Mouse (Mus musculus): ENCODE results near the gene Slc17a7.
"Not testable (repeated sequence)": the region's sequence is repeated elsewhere in the genome, so short reads cannot be mapped to it uniquely, and the experiment has no call there.

The Slc17a7 gene

DNA sequence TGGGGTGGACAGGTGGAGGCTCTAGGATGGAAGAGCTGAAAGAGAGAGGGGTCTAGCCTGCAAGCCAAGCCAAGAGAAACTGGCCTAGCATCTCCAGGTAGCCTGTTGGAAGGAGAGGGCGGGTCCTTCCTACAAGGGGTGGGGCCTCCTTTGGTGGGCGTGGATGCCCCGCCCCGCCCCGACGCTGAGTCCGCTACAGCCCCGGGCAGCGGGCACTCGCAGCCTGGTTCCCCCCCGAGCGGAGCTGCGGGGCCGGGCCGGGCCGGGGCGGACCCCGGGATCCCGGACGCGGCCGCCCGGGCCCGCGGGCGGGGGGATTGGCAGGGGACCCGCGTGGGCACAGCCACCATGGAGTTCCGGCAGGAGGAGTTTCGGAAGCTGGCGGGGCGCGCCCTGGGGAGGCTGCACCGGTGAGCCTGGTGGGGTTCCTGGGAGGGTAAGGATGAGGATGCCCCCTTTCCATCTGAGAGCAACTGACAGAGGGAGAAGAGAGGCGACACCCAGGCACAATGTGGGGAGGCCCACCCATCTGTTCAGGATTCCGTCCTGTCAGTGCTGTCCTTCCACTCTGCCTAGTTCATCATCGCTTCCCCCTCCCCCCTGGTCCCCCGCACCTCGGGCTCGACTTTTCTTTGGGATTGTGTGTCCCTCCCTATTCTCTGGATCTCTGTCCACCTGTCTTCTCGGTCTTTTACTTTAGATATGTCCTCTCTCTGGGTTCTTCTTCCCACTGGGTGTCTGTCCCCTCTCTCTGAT, at the start of gene Slc17a7:
Slc17a7 (plus strand) TSS at position 215 of the 756 bp plus-strand sequence.
- no peak for DNase-seq (ENCODE audit: low spot score)

DNA sequence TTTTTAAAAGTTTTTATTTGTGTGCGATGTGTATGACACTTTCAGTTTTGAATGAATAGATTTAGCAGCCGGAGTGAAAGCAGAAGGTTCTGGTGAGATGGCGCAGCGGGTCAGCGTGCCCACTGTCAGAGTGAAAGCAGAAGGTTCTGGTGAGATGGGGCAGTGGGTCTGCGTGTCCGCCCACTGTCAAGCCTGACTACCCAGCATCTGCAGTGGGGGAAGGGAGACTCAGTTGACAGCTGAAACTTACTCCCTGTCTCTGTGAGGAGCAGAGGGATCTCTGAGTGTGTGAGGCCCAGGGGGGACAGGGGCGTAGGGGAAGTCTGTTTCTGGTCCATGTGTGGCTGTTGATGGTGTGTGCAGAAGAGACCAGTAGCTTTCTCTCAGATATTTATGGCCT, 46.2 kb upstream of the Slc17a7 start:
- DNase-seq (ENCODE audit: low spot score), result no peak

DNA sequence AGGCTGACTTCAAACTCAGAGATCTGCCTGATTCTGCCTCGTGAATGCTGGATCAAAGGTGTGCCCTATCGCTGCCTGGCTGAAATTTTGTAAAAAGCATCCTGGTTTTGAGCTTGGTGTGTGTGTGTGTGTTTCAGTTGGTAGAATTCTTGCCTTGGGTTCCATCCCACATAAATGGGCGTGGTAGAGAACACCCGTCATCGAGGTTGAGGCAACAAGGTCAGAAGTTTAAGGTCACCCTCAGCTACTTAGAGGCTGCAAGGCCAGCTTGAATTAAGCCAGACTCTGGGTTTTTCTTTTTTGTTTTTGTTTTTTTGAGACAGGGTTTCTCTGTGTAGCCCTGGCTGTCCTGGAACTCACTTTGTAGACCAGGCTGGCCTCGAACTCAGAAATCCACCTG, 45.4 kb upstream of the Slc17a7 start:
- no peak for DNase-seq (ENCODE audit: low spot score)

DNA sequence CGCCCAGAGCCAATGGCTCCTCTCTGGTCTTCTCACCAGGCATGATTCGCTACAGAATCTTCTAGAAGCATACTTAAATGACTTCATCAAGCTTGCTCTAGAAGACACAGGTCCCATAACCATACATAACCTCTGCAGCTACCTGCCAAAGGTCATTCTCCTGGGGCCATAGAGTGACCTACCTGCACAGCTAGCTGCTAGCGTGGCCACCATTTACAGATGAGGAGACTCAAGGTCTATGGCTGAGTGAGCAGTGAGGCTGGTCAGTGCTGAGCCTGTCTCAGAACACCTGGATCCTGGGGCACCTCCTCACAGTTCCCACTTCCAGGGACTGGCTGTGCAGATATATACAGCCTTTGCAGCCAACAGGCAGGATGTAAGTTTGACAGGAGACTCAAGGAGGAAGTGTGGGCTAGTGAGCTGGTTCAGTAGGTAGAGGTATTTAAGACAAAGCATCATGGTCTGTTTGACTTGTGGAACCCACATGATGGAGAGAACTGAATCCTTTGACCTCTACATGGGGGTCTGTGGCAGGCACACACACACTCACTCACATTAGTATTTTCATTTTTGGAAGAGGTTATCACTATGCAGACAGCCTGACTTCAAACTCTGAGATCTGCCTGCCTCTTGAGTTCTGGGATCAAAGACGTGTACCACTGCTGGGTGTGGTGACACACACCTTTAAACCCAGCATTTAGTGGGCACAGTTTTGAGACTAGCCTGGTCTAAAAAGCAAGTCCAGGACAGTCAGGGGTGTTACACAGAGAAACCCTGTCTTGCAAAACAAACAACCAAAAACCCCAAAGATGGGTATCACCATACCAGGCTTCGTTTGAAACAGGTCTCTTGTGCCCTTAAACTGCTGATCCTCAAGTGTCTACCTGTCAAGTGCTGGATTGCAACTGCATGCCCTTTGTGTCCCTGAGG, 43.7 kb upstream of the Slc17a7 start:
- DNase-seq (ENCODE audit: low spot score), result no peak

DNA sequence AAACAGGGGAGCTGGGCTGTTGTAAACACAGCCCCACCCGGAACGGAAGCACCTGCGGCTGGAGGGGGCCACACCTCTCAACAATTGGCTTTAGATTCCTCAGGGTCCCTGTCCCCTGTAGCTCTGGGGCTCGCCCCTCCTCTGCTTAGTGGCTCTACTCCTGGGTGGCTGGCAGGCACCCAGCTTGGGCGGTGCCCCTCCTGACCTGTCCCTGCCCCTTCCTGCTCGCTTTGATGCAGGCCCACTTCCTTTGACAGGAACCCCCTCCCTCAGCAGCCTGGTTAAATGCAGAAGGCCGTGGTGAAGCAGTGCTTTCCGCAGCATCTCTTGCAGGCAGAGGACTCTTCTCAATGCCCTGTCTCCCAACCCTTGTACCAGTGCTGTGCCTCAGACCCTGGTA, 42.3 kb upstream of the Slc17a7 start:
- DNase-seq (ENCODE audit: low spot score), result no peak

DNA sequence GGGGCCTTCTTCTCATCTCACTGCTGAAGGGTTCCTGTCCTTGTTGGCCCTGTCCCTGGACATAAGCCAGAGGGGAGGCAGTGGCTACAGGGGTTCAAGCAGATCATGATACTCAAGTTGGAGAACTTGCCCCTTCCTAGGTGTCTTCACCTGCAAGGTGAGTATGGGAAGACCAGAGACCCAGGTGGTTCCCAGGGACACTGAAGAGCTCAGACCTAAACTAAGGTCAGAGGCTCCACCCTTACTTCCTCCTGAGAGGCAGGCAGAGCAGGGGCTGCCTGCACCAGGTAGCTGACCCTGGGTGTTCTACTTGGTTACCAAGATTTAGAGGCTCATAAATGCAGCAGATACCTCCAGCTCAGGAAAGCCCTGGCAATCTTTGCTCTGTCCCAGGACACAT, 41.8 kb upstream of the Slc17a7 start:
- no peak for DNase-seq (ENCODE audit: low spot score)

DNA sequence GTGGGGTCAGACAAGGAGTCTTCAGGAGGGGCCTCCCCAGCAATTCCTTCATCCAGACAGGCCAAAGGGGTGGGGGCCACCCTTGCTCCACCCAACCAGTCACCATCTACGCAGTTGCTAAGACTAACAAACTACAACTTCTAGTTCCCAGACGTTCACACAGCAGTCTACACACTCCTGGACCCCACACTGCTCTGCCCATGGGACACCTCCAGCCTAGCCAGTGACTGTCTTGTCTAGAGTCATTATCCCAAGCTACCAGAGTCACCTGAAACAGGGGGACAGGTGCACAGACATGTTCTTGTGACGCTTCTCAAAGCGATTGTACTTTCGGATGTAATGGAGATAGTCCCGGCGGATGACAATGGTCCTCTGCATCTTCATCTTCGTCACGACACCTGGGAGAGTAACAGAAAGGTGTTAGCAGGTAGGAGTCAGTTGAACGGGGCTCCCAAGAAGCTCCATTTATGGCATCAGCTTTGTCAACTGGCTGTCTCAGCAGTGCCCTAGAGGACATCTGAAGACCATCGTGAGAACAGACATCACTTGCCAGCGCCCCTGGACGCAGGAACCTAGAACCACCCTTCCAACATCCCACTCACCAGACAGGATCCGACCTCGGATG, 41.1 kb upstream of the Slc17a7 start:
- DNase-seq (ENCODE audit: low spot score), result no peak

DNA sequence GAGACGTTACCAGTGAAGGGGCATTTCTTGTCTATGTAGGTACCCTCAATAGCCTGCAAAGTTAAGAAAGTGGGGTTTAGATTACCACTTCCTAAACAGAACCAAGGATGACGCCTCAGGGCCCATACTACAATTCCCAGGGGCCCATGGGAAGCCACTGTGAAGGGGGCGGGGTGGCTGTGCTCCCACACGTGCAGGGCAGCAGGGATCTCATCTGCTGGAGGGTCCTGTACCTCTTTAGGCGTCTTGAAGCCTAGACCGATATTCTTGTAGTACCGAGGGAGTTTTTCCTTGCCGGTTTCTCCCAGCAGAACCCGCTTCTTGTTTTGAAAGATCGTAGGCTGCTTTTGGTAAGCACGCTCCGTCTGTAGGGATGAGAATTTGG, 40.6 kb upstream of the Slc17a7 start:
- DNase-seq (ENCODE audit: low spot score), result no peak

DNA sequence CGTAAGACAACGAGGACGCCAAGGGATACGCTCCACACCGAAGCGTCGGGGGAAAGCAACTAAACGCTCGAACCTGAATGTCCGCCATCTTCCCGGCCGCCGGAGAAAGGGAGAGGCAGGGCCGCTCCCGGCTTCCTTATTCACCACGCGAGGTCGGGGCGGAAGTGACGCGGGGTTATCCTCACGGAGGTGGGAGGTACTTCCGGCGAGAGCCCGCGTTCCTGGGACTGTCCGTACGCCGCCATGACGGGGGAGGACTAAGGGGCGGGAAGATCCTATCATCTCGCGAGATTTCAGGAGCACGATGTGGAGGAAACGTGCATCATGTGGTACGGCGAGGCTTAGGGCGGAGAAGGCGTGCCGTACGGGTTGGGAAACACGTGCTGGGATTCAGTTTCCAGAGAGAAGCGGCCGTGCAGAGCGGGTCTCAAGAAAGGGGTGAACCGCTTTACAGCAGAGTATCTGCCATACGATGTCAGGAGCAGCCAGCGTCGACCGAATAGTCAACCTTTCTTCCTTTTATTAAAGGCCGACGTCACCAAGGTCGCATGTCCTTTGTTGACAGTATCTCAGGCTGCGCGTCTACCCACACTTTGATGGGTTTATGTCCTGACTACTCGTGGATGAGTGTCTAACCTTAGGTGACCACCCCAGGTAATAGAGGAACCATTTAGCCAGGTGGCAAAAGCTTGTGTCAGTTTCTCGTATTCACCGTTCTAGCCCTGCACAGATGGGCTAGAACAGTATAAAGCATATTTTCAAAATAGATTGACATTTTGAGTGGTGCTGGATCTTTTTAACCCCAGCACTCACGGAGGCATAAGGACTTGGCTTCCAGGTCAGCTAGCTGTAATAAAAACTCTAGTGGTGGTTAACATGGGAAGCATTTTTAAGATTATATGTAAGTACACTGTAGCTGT, 39.3 kb upstream of the Slc17a7 start, which contains the start of gene Rps11:
Rps11 (minus strand) TSS at position 216 of the 920 bp plus-strand sequence.
- peak; percentile 97 for DNase-seq (ENCODE audit: low spot score)

DNA sequence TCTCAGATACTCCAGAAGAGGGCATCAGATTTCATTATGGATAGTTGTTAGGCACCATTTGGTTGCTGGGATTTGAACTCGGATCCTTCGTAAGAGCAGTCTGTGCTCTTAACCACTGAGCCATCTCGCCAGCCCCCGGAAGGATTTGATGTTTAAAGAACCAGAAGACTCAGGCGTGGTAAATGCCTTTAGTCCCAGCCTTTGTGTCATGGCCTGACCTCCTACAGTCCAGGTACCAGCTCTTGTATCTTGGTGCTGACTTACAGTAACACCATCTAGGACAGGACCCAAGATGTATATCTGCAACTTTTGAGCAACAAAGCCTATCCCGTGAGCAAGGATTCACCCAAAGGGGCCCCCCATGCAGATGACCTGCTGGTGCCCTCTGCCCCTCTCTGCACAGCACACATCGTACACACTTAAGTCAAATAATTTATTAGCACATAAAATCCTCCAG, 38.6 kb upstream of the Slc17a7 start:
- no peak for DNase-seq (ENCODE audit: low spot score)

DNA sequence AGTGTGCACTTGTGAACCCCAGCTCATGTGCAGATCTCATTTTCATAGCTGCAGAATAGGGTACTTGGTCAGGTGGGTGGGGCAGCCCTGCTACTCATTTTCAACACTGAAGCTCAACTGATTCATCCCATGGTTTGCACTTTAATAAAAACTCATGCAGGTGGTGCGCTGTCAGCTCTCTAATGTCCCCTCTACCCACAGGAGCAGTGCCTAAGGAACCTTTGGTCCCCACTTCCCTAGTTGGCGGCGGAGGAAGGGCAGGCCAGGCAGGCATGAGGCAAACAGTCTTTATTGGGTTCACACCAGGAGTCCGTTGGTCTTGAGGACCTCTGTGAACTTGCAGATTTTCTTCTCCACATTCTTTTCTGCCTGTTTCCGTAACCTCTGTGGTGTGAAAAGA, 38.1 kb upstream of the Slc17a7 start:
- not testable (repeated sequence) for DNase-seq (ENCODE audit: low spot score)

DNA sequence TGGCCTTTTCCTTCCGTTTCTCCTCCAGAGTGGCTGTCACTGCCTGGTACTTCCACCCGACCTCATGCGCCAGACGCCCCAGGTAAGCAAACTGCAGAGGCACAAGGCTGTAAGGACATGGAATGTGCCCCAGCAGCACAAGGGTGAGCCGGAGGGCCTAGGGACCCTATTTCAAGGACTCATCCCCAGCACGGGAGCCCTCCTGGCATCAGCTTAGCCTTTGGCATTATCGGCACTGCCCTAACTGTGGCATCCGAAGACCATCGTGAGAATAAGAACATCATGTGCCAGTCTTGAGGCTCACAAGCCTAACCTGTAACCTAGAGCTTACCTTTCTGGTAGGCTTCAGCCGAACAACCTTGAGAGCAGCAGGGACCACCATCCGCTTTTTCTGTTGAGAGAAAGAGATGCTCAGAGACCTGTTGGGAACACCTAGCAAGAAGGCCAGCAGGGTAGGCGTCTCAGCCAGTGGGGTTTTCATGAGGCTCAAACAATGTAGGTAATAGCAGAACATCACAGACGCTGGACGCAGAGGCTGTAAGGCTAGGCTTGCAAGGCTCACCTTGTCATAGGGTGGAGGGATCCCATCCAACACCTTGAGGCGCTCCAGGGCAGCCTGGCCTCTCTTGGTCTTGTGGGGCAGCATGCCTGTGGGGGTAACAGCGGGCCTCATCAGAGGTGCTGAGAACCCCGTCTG, 37.5 kb upstream of the Slc17a7 start:
- no peak for DNase-seq (ENCODE audit: low spot score)

DNA sequence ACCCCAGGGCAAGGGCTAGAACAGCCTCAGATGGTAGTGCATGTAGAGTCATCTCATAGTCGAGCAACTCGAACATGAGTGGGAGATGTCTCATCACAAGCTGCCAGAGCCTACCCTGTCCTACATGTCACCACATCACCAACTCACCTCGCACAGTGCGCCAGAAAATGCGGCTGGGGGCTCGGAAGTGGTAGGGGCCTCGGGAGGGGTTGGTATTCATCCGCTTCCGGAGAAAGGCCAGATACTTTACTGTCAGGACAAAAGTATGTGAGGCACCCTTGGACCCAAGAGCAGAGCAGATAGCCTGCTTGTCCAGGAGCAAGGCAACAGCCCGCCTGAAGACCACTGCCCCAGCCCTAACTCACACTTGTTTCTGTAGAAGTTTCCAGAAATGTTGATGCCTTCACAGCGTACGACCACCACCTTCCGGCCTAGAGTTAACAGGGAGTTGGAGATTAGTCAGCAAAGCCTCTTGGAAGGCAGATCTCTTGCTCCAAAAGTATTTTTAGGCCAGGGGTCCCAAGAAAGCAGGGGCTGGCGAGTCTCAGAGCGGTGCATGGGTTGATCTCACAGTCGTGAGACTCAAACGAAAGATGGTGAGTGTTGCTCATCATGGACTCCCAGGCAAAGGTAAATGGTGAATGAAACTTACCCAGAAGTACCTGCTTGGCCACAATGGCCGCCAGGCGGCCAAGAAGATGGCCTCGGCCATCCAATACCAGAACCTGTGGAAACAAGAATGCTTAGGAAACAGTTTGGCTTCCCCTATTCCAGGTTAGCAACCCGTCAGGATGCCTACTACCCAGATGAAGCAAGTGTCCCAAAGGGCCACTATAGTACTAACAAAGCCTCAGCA, 36.7 kb upstream of the Slc17a7 start:
- DNase-seq (ENCODE audit: low spot score), result no peak

DNA sequence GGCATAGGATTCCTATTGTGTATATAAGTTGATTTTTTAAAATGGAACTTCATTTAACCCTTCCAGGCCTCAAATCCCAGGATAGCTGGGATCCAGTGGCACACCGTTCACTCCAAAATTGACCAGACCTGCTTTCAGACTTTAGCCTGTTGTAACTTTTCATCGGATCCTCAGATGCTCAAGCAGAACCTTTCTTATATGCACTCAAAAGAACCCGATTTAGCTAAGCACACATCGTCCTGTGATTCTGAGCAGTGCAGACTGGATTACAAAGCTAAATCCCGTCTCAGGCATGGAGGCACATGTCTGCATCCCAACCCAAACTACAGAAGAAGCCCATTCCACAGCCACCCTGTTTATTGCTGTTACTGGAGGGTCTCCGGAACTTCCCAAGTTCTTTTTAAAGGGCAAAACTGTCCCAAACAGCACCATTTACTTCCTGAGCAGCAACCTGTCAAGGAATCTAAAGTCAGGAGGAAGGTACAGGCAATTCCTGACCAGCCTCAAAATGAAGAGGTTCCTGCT, 36.0 kb upstream of the Slc17a7 start:
- no peak for DNase-seq (ENCODE audit: low spot score)

DNA sequence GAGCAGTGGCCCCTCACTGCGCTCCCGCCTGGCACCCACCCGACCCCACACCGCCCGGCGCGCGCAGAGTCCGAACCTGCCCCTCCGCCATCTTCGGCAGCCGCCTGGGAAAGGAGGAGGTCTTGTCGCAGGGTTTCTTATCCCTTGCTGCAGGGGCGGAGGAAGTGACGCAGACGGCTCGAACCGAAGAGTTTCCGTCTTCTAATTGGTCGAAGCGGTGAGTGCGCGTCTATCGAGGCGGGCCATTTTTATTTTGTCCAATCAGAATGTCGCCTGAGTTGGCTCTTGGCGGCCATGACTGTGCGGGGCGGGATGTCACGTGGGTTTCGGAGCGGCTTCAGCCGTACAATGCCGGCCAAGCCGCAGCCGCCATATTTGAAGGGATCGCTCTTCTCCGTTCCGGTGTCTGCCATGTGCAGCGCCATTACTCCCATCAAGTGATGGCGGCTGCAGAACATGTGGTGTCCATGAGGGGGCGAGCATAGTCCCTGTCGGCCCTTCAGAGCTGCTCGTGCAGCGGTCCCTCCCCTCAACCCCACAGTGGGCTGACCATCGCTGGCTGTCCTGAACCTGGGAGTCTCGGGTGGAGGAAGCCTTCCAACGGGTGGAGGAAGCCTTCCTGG, 35.0 kb upstream of the Slc17a7 start, which contains the start of gene Rpl13a:
Rpl13a (minus strand) TSS at position 138 of the 623 bp plus-strand sequence.
- DNase-seq (ENCODE audit: low spot score), result peak; percentile 96

DNA sequence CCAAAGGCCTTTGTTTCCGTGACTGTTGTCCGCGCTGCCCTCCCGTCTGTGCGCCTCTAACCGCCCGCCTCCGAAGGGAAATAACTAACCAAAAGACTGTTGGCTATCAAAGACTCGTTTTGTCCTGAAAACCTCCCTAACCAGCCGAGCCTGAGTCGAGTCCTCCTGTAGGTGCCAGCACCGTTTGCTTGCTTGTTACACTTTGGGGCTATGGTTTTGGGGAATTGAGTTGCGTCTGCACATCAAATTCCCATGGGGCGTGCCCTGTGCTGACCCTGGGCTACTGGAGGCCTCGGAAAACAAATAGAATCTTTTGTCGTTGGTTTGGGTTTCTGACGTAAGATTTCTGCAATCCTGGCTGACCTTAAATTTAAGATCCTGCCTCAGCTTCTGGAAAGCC, 34.4 kb upstream of the Slc17a7 start:
- DNase-seq (ENCODE audit: low spot score), result no peak

DNA sequence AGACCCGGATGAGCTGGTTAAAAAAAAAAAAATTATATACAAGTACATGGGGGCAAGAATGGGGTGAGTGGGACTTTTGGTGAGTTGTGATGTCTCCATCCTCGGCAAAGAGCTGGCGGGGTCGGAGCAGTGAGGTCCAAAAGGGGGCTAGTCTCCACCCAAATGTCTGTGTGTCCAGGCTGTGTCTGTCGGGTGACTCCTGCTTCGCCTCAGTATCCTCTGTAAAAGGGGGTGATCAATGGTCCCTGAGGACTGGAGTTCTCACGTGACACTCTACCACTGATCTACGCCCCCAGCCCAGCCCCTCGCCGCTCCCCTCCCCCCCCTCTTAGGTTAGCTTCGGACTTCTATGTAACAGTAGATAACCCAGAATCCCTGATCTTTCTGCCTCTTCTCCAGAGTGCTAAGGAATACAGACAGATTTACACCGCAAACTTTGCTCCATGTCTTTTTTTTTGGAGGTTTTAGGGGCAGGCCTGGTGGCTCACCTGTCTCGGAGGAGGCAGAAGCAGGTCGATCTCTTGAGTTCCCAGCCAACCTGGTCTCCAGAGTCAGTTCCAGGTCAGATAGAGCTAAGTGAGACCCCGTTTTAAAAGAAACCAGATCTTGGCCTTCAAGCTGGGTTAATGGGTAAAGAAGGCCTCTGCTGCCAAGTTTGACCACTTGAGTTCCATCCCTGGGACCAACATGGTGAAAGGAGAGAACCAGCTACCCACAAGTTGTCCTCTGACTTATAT, 33.8 kb upstream of the Slc17a7 start:
- DNase-seq (ENCODE audit: low spot score), result no peak

DNA sequence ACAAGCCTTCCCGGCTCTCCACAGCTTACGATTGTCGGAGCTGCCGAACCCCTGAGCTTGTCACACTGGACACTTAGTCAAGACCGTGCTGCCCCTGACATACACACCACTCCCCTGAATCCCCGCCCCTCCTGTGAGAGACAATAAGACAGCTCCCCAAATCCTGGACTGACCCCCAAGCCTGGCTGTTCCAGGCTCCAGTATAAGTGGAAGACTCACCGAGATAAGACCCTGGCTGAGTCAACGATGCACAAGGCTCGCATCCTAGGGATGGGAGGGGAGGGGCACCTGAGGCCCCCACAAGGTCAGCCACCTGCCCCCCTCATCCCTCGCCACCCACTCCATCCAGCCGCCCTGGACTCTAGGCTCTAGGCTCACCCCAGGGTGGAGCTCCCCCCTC, 31.9 kb upstream of the Slc17a7 start:
- DNase-seq (ENCODE audit: low spot score), result no peak
